Mouse (Mus musculus) layer of hippocampus, postnatal 10 days (tissue): ENCODE measurements at regions not wholly inside any gene's neighbourhood (a gene's known extent, or its start where the extent isn't known, plus 50 kb on each side); places are given as distances from the start of the nearest gene placed in this dataset.

ENCODE experiments used
- DNase-seq, 2 experiments: peaks; one replicate each; pipeline ENCODE4 v3.0.0; 2021; ENCODE audit warnings: low spot score in 2 of 2

GRCm38 (mm10) chr9:91574156-91574555 lies 208.5 kb upstream of the Zic1 start:
- DNase-seq, result no peak

GRCm38 (mm10) chr9:91566006-91566641 lies 200.5 kb upstream of the Zic1 start:
- DNase-seq, result no peak

- DNase-seq, result no peak
Observed at GRCm38 (mm10) chr9:91561331-91561730, 195.7 kb upstream of the Zic1 start.

GRCm38 (mm10) chr9:91559794-91560193 lies 194.2 kb upstream of the Zic1 start:
- DNase-seq, result no peak

- DNase-seq, result peak; percentile 10 to 30
Observed at GRCm38 (mm10) chr9:91547051-91547450, 181.4 kb upstream of the Zic1 start.

- DNase-seq, result no peak
Observed at GRCm38 (mm10) chr9:91545402-91545801, 179.8 kb upstream of the Zic1 start.

- no peak for DNase-seq
Observed at GRCm38 (mm10) chr9:91528838-91529475, 163.3 kb upstream of the Zic1 start.

GRCm38 (mm10) chr9:91528388-91528787 lies 162.8 kb upstream of the Zic1 start:
- no peak for DNase-seq

GRCm38 (mm10) chr9:91520521-91520920 lies 154.9 kb upstream of the Zic1 start:
- no peak for DNase-seq

GRCm38 (mm10) chr9:91509672-91510071 lies 144.1 kb upstream of the Zic1 start:
- no peak for DNase-seq

GRCm38 (mm10) chr9:91503657-91504329 lies 138.2 kb upstream of the Zic1 start:
- DNase-seq, result no peak

- no peak for DNase-seq
Observed at GRCm38 (mm10) chr9:91476596-91476995, 111.0 kb upstream of the Zic1 start.

GRCm38 (mm10) chr9:91462713-91463425 lies 97.3 kb upstream of the Zic1 start:
- DNase-seq, result no peak

GRCm38 (mm10) chr9:91459921-91460320 lies 94.3 kb upstream of the Zic1 start:
- no peak for DNase-seq

GRCm38 (mm10) chr9:91456843-91457242 lies 91.2 kb upstream of the Zic1 start:
- DNase-seq, result no peak

- DNase-seq, result no peak
Observed at GRCm38 (mm10) chr9:91456253-91456823, 90.7 kb upstream of the Zic1 start.

GRCm38 (mm10) chr9:91439106-91439505 lies 73.5 kb upstream of the Zic1 start:
- no peak for DNase-seq
